Mouse (Mus musculus) brain, embryonic 14.5 days (tissue): Measurements from ENCODE around the gene Apeh. TPM values are rescaled to one million over a fixed set of nuclear protein-coding genes. Genes with fewer than 3 reads are reported as not detected.

Experiments
- DNase-seq: peaks from one replicate; pipeline ENCODE4 v3.0.0-alpha.2; 2011; ENCODE audit warnings: low read depth
- CTCF ChIP-seq: fragments of 200-500 bp; IDR thresholded peaks from 2 replicates; pipeline ENCODE4 v1.5.1; 2012; ENCODE audit warnings: inconsistent platforms, mild to moderate bottlenecking, moderate library complexity, borderline replicate concordance; ENCODE audit not compliant: insufficient read depth, insufficient read length; ENCODE audit errors: extremely low read depth
- POLR2A ChIP-seq: fragments of 200-500 bp; IDR thresholded peaks from 2 replicates; pipeline ENCODE4 v1.6.1; 2012; ENCODE audit warnings: mild to moderate bottlenecking, inconsistent platforms, borderline replicate concordance; ENCODE audit not compliant: poor library complexity, insufficient read depth, insufficient read length, severe bottlenecking; ENCODE audit errors: extremely low read depth
- polyA plus RNA-seq: library from polyadenylated mRNA; depleted of rRNA; stranded (reverse); fragments of >200 nt; gene quantifications from 2 replicates; pipeline ENCODE4 v1.2.3, GENCODE M21; 2012

The Apeh gene
- polyA plus RNA-seq, 1 experiment = 65.1 TPM

GRCm38 (mm10) chr9:108054331-108055040 lies 39.9 kb downstream of the Apeh start:
- no peak for DNase-seq
- no peak for TF ChIP-seq CTCF
- TF ChIP-seq POLR2A = no peak

- DNase-seq = no peak
- TF ChIP-seq CTCF (no peak), POLR2A (no peak)
Measured at GRCm38 (mm10) chr9:108053665-108054225, 40.7 kb downstream of the Apeh start.

- peak; percentile 97 for DNase-seq
- no peak for TF ChIP-seq POLR2A
- peak; percentile 94 for TF ChIP-seq CTCF
Measured at GRCm38 (mm10) chr9:108052885-108053664, 41.3 kb downstream of the Apeh start, which contains the start of gene Amigo3. Gene Amigo3, plus strand, starts transcription at chr9:108053159.

GRCm38 (mm10) chr9:108052411-108052810 lies 42.0 kb downstream of the Apeh start:
- TF ChIP-seq CTCF (no peak), POLR2A (no peak)
- no peak for DNase-seq

GRCm38 (mm10) chr9:108051931-108052220 lies 42.5 kb downstream of the Apeh start:
- no peak for DNase-seq
- no peak for TF ChIP-seq POLR2A
- no peak for TF ChIP-seq CTCF

- DNase-seq = no peak
- TF ChIP-seq CTCF (no peak), POLR2A (no peak)
Measured at GRCm38 (mm10) chr9:108051184-108051930, 43.0 kb downstream of the Apeh start.

- TF ChIP-seq POLR2A (no peak), CTCF (no peak)
Measured at GRCm38 (mm10) chr9:108049561-108050251, 44.7 kb downstream of the Apeh start.

GRCm38 (mm10) chr9:108049016-108049455 lies 45.4 kb downstream of the Apeh start, which contains the start of gene Gmppb:
Gene Gmppb, plus strand, starts transcription at chr9:108049242.
- peak; percentile 99 for DNase-seq
- peak; percentile 28; the same call in 1 of the 2 replicates for TF ChIP-seq POLR2A
- TF ChIP-seq CTCF = no peak

More at GRCm38 (mm10) chr9:108049561-108050251, 44.7 kb downstream of the Apeh start:
- no peak for DNase-seq

- TF ChIP-seq POLR2A = no peak
- no peak for TF ChIP-seq CTCF
- DNase-seq = no peak
Measured at GRCm38 (mm10) chr9:108048566-108048955, 45.8 kb downstream of the Apeh start.
